Mouse (Mus musculus) hindbrain, embryonic 16.5 days (tissue): ENCODE measurements around the gene Ncoa1. TPM values are rescaled to one million over a fixed set of nuclear protein-coding genes. Genes with fewer than 3 reads are reported as not detected.

ENCODE experiments used
- ATAC-seq: fragments of 200-750 bp; cut with Nextera tagmentation; 2 replicates; pipeline ENCODE4 v1.8.0; 2017; ENCODE audit warnings: moderate TSS enrichment, moderate library complexity
- H3K27ac ChIP-seq: fragments of 300-500 bp; sonication (generic); 2 replicates; pipeline ENCODE4 v1.5.1; 2014; ENCODE audit warnings: low read depth, mild to moderate bottlenecking, control low read depth, low read length, moderate library complexity
- H3K27me3 ChIP-seq: fragments of 300-500 bp; sonication (generic); replicated peaks from 2 replicates; pipeline ENCODE4 v1.6.1; 2014; ENCODE audit warnings: low read length; ENCODE audit not compliant: control insufficient read depth, insufficient read depth
- H3K36me3 ChIP-seq: fragments of 300-500 bp; sonication (generic); 2 replicates; pipeline ENCODE4 v1.6.1; 2014; ENCODE audit warnings: mild to moderate bottlenecking, low read length, moderate library complexity, mixed read lengths; ENCODE audit not compliant: control insufficient read depth, insufficient read depth
- H3K4me1 ChIP-seq: fragments of 300-500 bp; sonication (generic); 2 replicates; pipeline ENCODE4 v1.6.1; 2014; ENCODE audit warnings: low read depth, low read length; ENCODE audit not compliant: control insufficient read depth, insufficient read depth
- H3K4me2 ChIP-seq: fragments of 300-500 bp; sonication (generic); 2 replicates; pipeline ENCODE4 v1.6.1; 2014; ENCODE audit warnings: mild to moderate bottlenecking, low read length, control low read depth, moderate library complexity
- H3K4me3 ChIP-seq: fragments of 300-500 bp; sonication (generic); 2 replicates; pipeline ENCODE4 v1.5.1; 2014; ENCODE audit warnings: mild to moderate bottlenecking, low read length, control low read depth, moderate library complexity
- H3K9ac ChIP-seq: fragments of 300-500 bp; sonication (generic); 2 replicates; pipeline ENCODE4 v1.6.1; 2014; ENCODE audit warnings: low read depth, mild to moderate bottlenecking, control low read depth, low read length, moderate library complexity
- H3K9me3 ChIP-seq: fragments of 300-500 bp; sonication (generic); 2 replicates; pipeline ENCODE4 v1.6.1; 2014; ENCODE audit warnings: mild to moderate bottlenecking, low read length, moderate library complexity; ENCODE audit not compliant: control insufficient read depth
- WGBS: fragments of 180-500 bp; shearing (Covaris S2); extraction: QIAGEN DNeasy Blood & Tissue Kit; methylation state at CpG from one replicate; pipeline ENCODE4 v1.1.7; 2014; 5-methylcytosine and 5-hydroxymethylcytosine counted together
- polyA plus RNA-seq: library from polyadenylated mRNA; unstranded; fragments of >200 nt; fragmentation: Nextera tagmentation; extraction: Ambion mirVana; gene quantifications from 2 replicates; pipeline ENCODE4 v1.2.1, GENCODE M21; 2015

Gene Ncoa1
- polyA plus RNA-seq, 1 experiment from 2014 or later: 12.4 TPM

GRCm38 (mm10) chr12:4433549-4433948 is 43.4 kb downstream of the Ncoa1 start:
- Histone ChIP-seq H3K4me3 (no peak overlapping the region), H3K9me3 (no peaks in the 10 kb centered on the region), H3K27me3 (no peaks in the 10 kb centered on the region), H3K27ac (no peak overlapping the region), H3K9ac (no peak overlapping the region), H3K4me1 (no peaks in the 10 kb centered on the region), H3K36me3 (no peaks in the 10 kb centered on the region), H3K4me2 (no peak overlapping the region)
- WGBS: 87% methylated on average over 2 of the region's 2 CpGs
- ATAC-seq: no peak

DNA sequence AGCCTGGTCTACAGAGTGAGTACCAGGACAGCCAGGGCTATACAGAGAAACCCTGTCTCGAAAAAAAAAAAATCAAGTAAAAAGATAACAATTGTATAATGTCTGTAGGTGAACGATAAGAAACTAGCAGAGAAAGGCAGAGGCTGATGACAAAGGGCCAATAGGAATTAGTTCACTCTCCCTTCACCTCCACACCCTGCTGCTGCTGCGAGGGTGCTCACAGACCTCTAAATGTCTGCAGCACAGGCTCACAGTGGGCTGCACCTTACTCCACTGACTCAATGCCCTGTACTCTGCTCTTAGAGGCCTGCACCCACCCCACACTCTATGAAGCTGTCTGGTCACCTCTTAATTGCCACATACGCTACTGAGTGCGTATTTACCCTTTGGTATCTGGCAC is 45.0 kb downstream of the Ncoa1 start:
- WGBS: 96% methylated on average over 5 of the region's 5 CpGs
- no peaks in the 10 kb centered on the region for H3K9me3 ChIP-seq
- no peak for ATAC-seq
- H3K4me2 ChIP-seq: no peak overlapping the region
- no peak overlapping the region for H3K4me3 ChIP-seq
- H3K27me3 ChIP-seq: no peaks in the 10 kb centered on the region
- H3K4me1 ChIP-seq: no peaks in the 10 kb centered on the region
- H3K27ac ChIP-seq: no peak overlapping the region
- H3K9ac ChIP-seq: no peak overlapping the region
- no peaks in the 10 kb centered on the region for H3K36me3 ChIP-seq

- no peaks in the 10 kb centered on the region for H3K4me1 ChIP-seq
- no peak for ATAC-seq
- WGBS: 81% methylated on average over 3 of the region's 3 CpGs
These were observed 46.7 kb downstream of the Ncoa1 start for GRCm38 (mm10) chr12:4430061-4430825.

DNA sequence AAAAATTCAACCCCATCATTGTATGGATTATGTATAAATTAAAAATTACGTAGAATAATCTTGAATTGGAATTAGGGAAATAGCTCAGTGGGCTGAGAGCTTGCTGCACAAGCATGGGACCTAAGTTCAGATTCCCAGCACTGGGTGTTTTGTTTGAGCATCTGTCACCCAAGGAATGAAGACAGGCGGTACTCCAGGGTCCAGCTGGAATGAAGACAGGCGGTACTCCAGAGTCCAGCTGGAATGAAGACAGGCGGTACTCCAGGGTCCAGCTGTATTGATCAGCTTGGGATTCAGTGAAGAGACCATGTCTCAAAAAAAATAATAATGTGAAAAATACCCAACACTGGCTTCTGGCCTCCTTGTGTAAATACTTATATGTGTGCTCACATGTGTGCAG is 58.2 kb downstream of the Ncoa1 start:
- no peak overlapping the region for H3K27ac ChIP-seq
- no peak overlapping the region for H3K9ac ChIP-seq
- H3K36me3 ChIP-seq: no peaks in the 10 kb centered on the region
- ATAC-seq: no peak
- H3K27me3 ChIP-seq: no peaks in the 10 kb centered on the region
- H3K4me2 ChIP-seq: no peak overlapping the region
- no peaks in the 10 kb centered on the region for H3K9me3 ChIP-seq
- H3K4me3 ChIP-seq: no peak overlapping the region
- 91% methylated on average over 4 of the region's 4 CpGs for WGBS
- no peaks in the 10 kb centered on the region for H3K4me1 ChIP-seq

More at GRCm38 (mm10) chr12:4430061-4430825, 46.7 kb downstream of the Ncoa1 start:
- no peaks in the 10 kb centered on the region for H3K27me3 ChIP-seq
- H3K27ac ChIP-seq: no peak overlapping the region
- H3K36me3 ChIP-seq: no peaks in the 10 kb centered on the region
- H3K9me3 ChIP-seq: no peaks in the 10 kb centered on the region
- no peak overlapping the region for H3K9ac ChIP-seq
- H3K4me2 ChIP-seq: no peak overlapping the region
- no peak overlapping the region for H3K4me3 ChIP-seq

GRCm38 (mm10) chr12:4417626-4418263 is 59.2 kb downstream of the Ncoa1 start:
- Histone ChIP-seq H3K4me3 (no peak overlapping the region), H3K27me3 (no peaks in the 10 kb centered on the region), H3K4me1 (no peaks in the 10 kb centered on the region), H3K9me3 (no peaks in the 10 kb centered on the region), H3K36me3 (no peaks in the 10 kb centered on the region), H3K9ac (no peak overlapping the region), H3K4me2 (no peak overlapping the region), H3K27ac (no peak overlapping the region)
- 79% methylated on average over 3 of the region's 3 CpGs for WGBS
- ATAC-seq: no peak

GRCm38 (mm10) chr12:4407085-4407484 is 69.9 kb downstream of the Ncoa1 start:
- Histone ChIP-seq H3K36me3 (no peaks in the 10 kb centered on the region), H3K9me3 (no peaks in the 10 kb centered on the region), H3K9ac (no peak overlapping the region), H3K27ac (no peak overlapping the region), H3K4me1 (no peaks in the 10 kb centered on the region), H3K27me3 (no peaks in the 10 kb centered on the region), H3K4me3 (no peak overlapping the region), H3K4me2 (no peak overlapping the region)
- no peak for ATAC-seq
- WGBS: 39% methylated on average over 2 of the region's 2 CpGs

DNA sequence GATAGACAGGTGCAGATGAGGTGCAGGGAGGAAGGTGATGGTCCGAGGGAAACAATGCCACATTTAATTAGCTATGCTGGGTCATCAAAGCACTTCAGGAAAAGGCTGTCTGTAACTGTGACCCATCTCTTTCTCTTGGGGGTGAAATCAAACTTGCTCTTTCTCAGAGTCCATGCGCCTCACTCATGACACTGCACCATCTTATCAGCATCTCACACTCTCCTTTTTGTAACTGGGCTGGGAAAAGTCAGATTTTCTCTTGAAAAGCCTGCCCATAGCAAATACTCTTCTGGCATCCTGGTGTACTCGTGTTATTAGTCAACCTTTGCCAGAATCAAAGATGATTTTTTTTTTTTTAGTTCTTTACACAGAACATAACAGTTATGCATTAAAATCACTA is 70.8 kb downstream of the Ncoa1 start:
- Histone ChIP-seq H3K4me2 (no peak overlapping the region), H3K9ac (no peak overlapping the region), H3K36me3 (no peaks in the 10 kb centered on the region), H3K27ac (no peak overlapping the region), H3K9me3 (no peaks in the 10 kb centered on the region), H3K4me1 (no peaks in the 10 kb centered on the region), H3K27me3 (no peaks in the 10 kb centered on the region), H3K4me3 (no peak overlapping the region)
- 84% methylated on average over 3 of the region's 3 CpGs for WGBS
- ATAC-seq: no peak

DNA sequence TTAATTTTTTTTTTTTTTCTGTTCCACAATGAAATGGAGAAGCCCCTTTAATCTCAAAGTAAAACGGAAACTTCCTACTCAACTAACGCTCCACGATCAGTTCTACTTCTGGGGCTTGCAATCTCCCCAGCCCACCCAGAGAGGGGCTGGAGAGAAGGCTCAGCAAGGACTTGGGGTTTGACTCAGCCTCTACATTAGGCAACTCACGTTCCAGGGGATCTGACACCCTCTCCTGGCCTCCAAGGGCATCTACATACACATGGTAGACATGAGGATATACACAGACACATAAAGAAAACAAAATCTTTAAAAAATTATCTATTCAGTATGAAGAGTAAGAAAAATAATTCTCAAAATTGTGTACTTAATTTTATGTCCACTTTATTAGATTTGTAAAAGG is 73.8 kb downstream of the Ncoa1 start:
- no peaks in the 10 kb centered on the region for H3K9me3 ChIP-seq
- WGBS: 72% methylated on average over 4 of the region's 4 CpGs
- ATAC-seq: no peak
- H3K9ac ChIP-seq: no peak overlapping the region
- no peak overlapping the region for H3K27ac ChIP-seq
- H3K27me3 ChIP-seq: no peaks in the 10 kb centered on the region
- H3K4me2 ChIP-seq: no peak overlapping the region
- no peaks in the 10 kb centered on the region for H3K36me3 ChIP-seq
- no peak overlapping the region for H3K4me3 ChIP-seq
- no peaks in the 10 kb centered on the region for H3K4me1 ChIP-seq

GRCm38 (mm10) chr12:4396221-4396620 is 80.8 kb downstream of the Ncoa1 start:
- no peak for ATAC-seq
- H3K36me3 ChIP-seq: no peaks in the 10 kb centered on the region
- H3K9ac ChIP-seq: no peak overlapping the region
- H3K4me3 ChIP-seq: no peak overlapping the region
- H3K9me3 ChIP-seq: no peaks in the 10 kb centered on the region
- no peaks in the 10 kb centered on the region for H3K27me3 ChIP-seq
- H3K27ac ChIP-seq: no peak overlapping the region
- 70% methylated on average over 7 of the region's 7 CpGs for WGBS
- H3K4me1 ChIP-seq: no peaks in the 10 kb centered on the region
- no peak overlapping the region for H3K4me2 ChIP-seq
